Comparison of ENCODE assay signal across 9 mouse cellular contexts in genomic region chr5:32134051-32134732, GRCm38 (mm10). TPM values are rescaled to one million over a fixed set of nuclear protein-coding genes. Genes with fewer than 3 reads are reported as not detected.
DNase-seq lines count a peak whose midpoint lies in the region; ATAC-seq lines count a peak whose summit lies in the region.
"Had no signal": no experiment of that assay in that cellular context is flagged by ENCODE, and none has a peak within 500 bp of the region (broad histone marks: within the 10 kb centered on the region; RNA-seq: fewer than 3 reads in every experiment).

No protein-coding gene starts in this region.

- H3K4me2 ChIP-seq in forebrain, embryonic 13.5 days, result peak overlapping the region; percentile 88
- H3K4me2 ChIP-seq in hindbrain, embryonic 15.5 days, result peak overlapping the region; percentile 81
- H3K4me2 ChIP-seq in liver, embryonic 12.5 days, result peak overlapping the region; percentile 78
- H3K4me2 ChIP-seq in neural tube, embryonic 11.5 days (ENCODE audit: low read depth), result peak overlapping the region; percentile 94

- H3K9ac ChIP-seq in forebrain, embryonic 13.5 days, result 0 out of 2 replicates have a peak overlapping the region, but pooled peaks have one; percentile 66
- H3K9ac ChIP-seq in hindbrain, embryonic 15.5 days, result peak overlapping the region; percentile 53
- H3K9ac ChIP-seq in liver, embryonic 12.5 days, result no peak overlapping the region
- H3K9ac ChIP-seq in neural tube, embryonic 11.5 days (ENCODE audit: low read length), result no peak overlapping the region

- 2% methylated on average over 21 of the region's 21 CpGs for WGBS in forebrain, embryonic 13.5 days
- WGBS in hindbrain, embryonic 15.5 days, result 2% methylated on average over 21 of the region's 21 CpGs
- 2% methylated on average over 21 of the region's 21 CpGs for WGBS in liver, embryonic 12.5 days (ENCODE audit: insufficient replicate concordance)
- WGBS in neural tube, embryonic 11.5 days, result 3% methylated on average over 21 of the region's 21 CpGs

- DNase-seq in embryo, embryonic 10.5 days (ENCODE audit: low spot score), result peak; percentile 45
- no peak for DNase-seq in embryo, embryonic 11 days
- DNase-seq in T-cell, adult 2 months (ENCODE audit: low spot score), result peak; percentile 26
- no peak for DNase-seq in neural tube, embryonic 11.5 days (ENCODE audit: low spot score)

- H3K9me3 ChIP-seq in forebrain, embryonic 13.5 days (replicated peaks), result no peaks in the 10 kb centered on the region
- H3K9me3 ChIP-seq in hindbrain, embryonic 15.5 days, result no peaks in the 10 kb centered on the region
- H3K9me3 ChIP-seq in liver, embryonic 12.5 days (replicated peaks), result no peaks in the 10 kb centered on the region
- H3K9me3 ChIP-seq in neural tube, embryonic 11.5 days (ENCODE audit: control insufficient read depth, low read length), result no peaks in the 10 kb centered on the region

- no peak overlapping the region for H3K27ac ChIP-seq in forebrain, embryonic 13.5 days
- no peak overlapping the region for H3K27ac ChIP-seq in hindbrain, embryonic 15.5 days (replicated peaks)
- 0 out of 2 replicates have a peak overlapping the region, but pooled peaks have one; percentile 29 for H3K27ac ChIP-seq in liver, embryonic 12.5 days
- H3K27ac ChIP-seq in neural tube, embryonic 11.5 days (ENCODE audit: low read depth, low read length), result no peak overlapping the region

- no peaks in the 10 kb centered on the region for H3K36me3 ChIP-seq in forebrain, embryonic 13.5 days (ENCODE audit: poor library complexity, severe bottlenecking)
- no peaks in the 10 kb centered on the region for H3K36me3 ChIP-seq in hindbrain, embryonic 15.5 days
- no peaks in the 10 kb centered on the region for H3K36me3 ChIP-seq in liver, embryonic 12.5 days
- no peaks in the 10 kb centered on the region for H3K36me3 ChIP-seq in neural tube, embryonic 11.5 days (ENCODE audit: control insufficient read depth, insufficient read depth, low read length)

- no peak for ATAC-seq in forebrain, embryonic 13.5 days
- no peak for ATAC-seq in hindbrain, embryonic 15.5 days (ENCODE audit: low FRiP score, low read depth)
- ATAC-seq in liver, embryonic 12.5 days, result no peak
- ATAC-seq in neural tube, embryonic 11.5 days (ENCODE audit: insufficient read depth, low FRiP score, low TSS enrichment), result no peak
- ATAC-seq in megakaryocyte-erythroid progenitor cell, adult 5-6 weeks (replicated peaks; ENCODE audit: low FRiP score, low TSS enrichment, poor library complexity, severe bottlenecking), result no peak

- H3K4me3 ChIP-seq in forebrain, embryonic 13.5 days, result peak overlapping the region; percentile 58
- H3K4me3 ChIP-seq in hindbrain, embryonic 15.5 days, result peak overlapping the region; percentile 56
- H3K4me3 ChIP-seq in liver, embryonic 12.5 days, result peak overlapping the region; percentile 63
- H3K4me3 ChIP-seq in neural tube, embryonic 11.5 days (ENCODE audit: low read depth, low read length), result peak overlapping the region; percentile 54

- H3K27me3 ChIP-seq in forebrain, embryonic 13.5 days, result peaks cover 87% of the 10 kb centered on the region
- peaks cover 36% of the 10 kb centered on the region for H3K27me3 ChIP-seq in hindbrain, embryonic 15.5 days
- peaks cover 100% of the 10 kb centered on the region for H3K27me3 ChIP-seq in liver, embryonic 12.5 days (replicated peaks)
- H3K27me3 ChIP-seq in neural tube, embryonic 11.5 days (ENCODE audit: control insufficient read depth, insufficient read depth, low read length), result peaks cover 52% of the 10 kb centered on the region
- H3K27me3 ChIP-seq: Patski had no signal

- H3K4me1 ChIP-seq in forebrain, embryonic 13.5 days, result peaks cover 36% of the 10 kb centered on the region
- peaks cover 31% of the 10 kb centered on the region for H3K4me1 ChIP-seq in hindbrain, embryonic 15.5 days (replicated peaks)
- H3K4me1 ChIP-seq in liver, embryonic 12.5 days, result peaks cover 22% of the 10 kb centered on the region
- H3K4me1 ChIP-seq in neural tube, embryonic 11.5 days (ENCODE audit: control insufficient read depth, insufficient read depth, low read length), result peaks cover 6% of the 10 kb centered on the region; the same call in 1 of the 2 replicates

RNA-seq across cellular contexts. Expression of gene Fosl2, which starts 1.4 kb away (rescaled TPM):
- polyA plus RNA-seq in forebrain, embryonic 13.5 days (2015; fragmentation: Nextera tagmentation; extraction: Ambion mirVana), result 0.59 and 0.66 TPM in 2 replicates
- 0.55 and 0.61 TPM in 2 replicates for polyA plus RNA-seq in hindbrain, embryonic 15.5 days (2015; fragmentation: Nextera tagmentation; extraction: Ambion mirVana)
- 0.73 and 0.84 TPM in 2 replicates for polyA plus RNA-seq in liver, embryonic 12.5 days (2016; fragmentation: Nextera tagmentation; extraction: Ambion mirVana)
- 0.48 and 0.96 TPM in 2 replicates for polyA plus RNA-seq in neural tube, embryonic 11.5 days (2014; fragmentation: Nextera tagmentation; extraction: Ambion mirVana)
- 1.2 and 3.4 TPM in 2 replicates for total RNA-seq in megakaryocyte-erythroid progenitor cell, adult 5-6 weeks (2014; fragmentation: Nextera tagmentation)
- 1.8 and 6.8 TPM in 2 replicates for total RNA-seq in megakaryocyte-erythroid progenitor cell, adult 5-6 weeks (2017)

Comparison
In these comparisons a context has a peak if more than half of its experiments do, and no peak if none do; other contexts are left out.
1. DNase-seq: peak in embryo, embryonic 10.5 days (single experiment) and T-cell, adult 2 months (single experiment); none in embryo, embryonic 11 days (single experiment) and neural tube, embryonic 11.5 days (single experiment).
2. H3K9ac ChIP-seq: peak in forebrain, embryonic 13.5 days (single experiment) and hindbrain, embryonic 15.5 days (single experiment); none in liver, embryonic 12.5 days (single experiment) and neural tube, embryonic 11.5 days (single experiment).
3. Peak in every context shown above with its lines, with median percentiles within 50 percentile points of each other: H3K4me2 ChIP-seq and H3K4me3 ChIP-seq.